Mouse (Mus musculus): ENCODE results near the gene Cask. TPM values are rescaled to one million over a fixed set of nuclear protein-coding genes. Genes with fewer than 3 reads are reported as not detected.
A peak's percentile ranks its signal among the peaks of the same experiment; 100 is the strongest.
"Not testable (repeated sequence)": the region's sequence is repeated elsewhere in the genome, so short reads cannot be mapped to it uniquely, and the experiment has no call there.

Gene Cask
- total RNA-seq (2021), result 10 to 100 TPM; 26.0 to 32.9 TPM
- long read RNA-seq, experiment 1, full-length matches to known transcripts, result 9 of 18 reads
- long read RNA-seq, experiment 1, partial matches to known transcripts, result 2 of 18 reads
- long read RNA-seq, experiment 1, other reads (novel, unspliced or antisense), result 7 of 18 reads
- long read RNA-seq, experiment 2, full-length matches to known transcripts, result 10 of 24 reads
- long read RNA-seq, experiment 2, partial matches to known transcripts, result 2 of 24 reads
- long read RNA-seq, experiment 2, other reads (novel, unspliced or antisense), result 12 of 24 reads

GRCm38 (mm10) chrX:13851285-13851684, at the start of gene Cask:
TSS of gene Cask (minus strand) at chrX:13851367.
- no peak for DNase-seq (ENCODE audit: low spot score in 2 of 2)

- DNase-seq (ENCODE audit: low spot score in 2 of 2), result no peak
Observed at GRCm38 (mm10) chrX:13889976-13890375, 38.8 kb upstream of the Cask start.

- DNase-seq (ENCODE audit: low spot score in 2 of 2), result no peak
Observed at GRCm38 (mm10) chrX:13884348-13884747, 33.2 kb upstream of the Cask start.

- no peak for DNase-seq (ENCODE audit: low spot score in 2 of 2)
Observed at GRCm38 (mm10) chrX:13881969-13882368, 30.8 kb upstream of the Cask start.

GRCm38 (mm10) chrX:13860145-13860544, 9.0 kb upstream of the Cask start:
- no peak for DNase-seq (ENCODE audit: low spot score in 2 of 2)

- DNase-seq (ENCODE audit: low spot score in 2 of 2), result no peak
Observed at GRCm38 (mm10) chrX:13859051-13859450, 7.9 kb upstream of the Cask start.

GRCm38 (mm10) chrX:13848473-13848872, 2.7 kb downstream of the Cask start:
- no peak for DNase-seq (ENCODE audit: low spot score in 2 of 2)

- no peak for DNase-seq (ENCODE audit: low spot score in 2 of 2)
Observed at GRCm38 (mm10) chrX:13847502-13847851, 3.7 kb downstream of the Cask start.

- peak; percentile 80 for DNase-seq (ENCODE audit: low spot score in 2 of 2)
Observed at GRCm38 (mm10) chrX:13846653-13847501, 4.3 kb downstream of the Cask start.

GRCm38 (mm10) chrX:13845858-13846652, 5.1 kb downstream of the Cask start:
- peak; percentile 31 to 32 for DNase-seq (ENCODE audit: low spot score in 2 of 2)

GRCm38 (mm10) chrX:13845141-13845857, 5.9 kb downstream of the Cask start:
- peak in 1 of 2 experiments; percentile 5 for DNase-seq (ENCODE audit: low spot score in 2 of 2)

GRCm38 (mm10) chrX:13822792-13823191, 28.4 kb downstream of the Cask start:
- no peak for DNase-seq (ENCODE audit: low spot score in 2 of 2)

- no peak for DNase-seq (ENCODE audit: low spot score in 2 of 2)
Observed at GRCm38 (mm10) chrX:13798754-13799153, 52.4 kb downstream of the Cask start.

GRCm38 (mm10) chrX:13765672-13766071, 85.5 kb downstream of the Cask start:
- no peak for DNase-seq (ENCODE audit: low spot score in 2 of 2)

- no peak for DNase-seq (ENCODE audit: low spot score in 2 of 2)
Observed at GRCm38 (mm10) chrX:13765024-13765423, 86.1 kb downstream of the Cask start.

GRCm38 (mm10) chrX:13757279-13758005, 93.7 kb downstream of the Cask start:
- no peak for DNase-seq (ENCODE audit: low spot score in 2 of 2)

- no peak for DNase-seq (ENCODE audit: low spot score in 2 of 2)
Observed at GRCm38 (mm10) chrX:13741110-13741509, 110.1 kb downstream of the Cask start.

GRCm38 (mm10) chrX:13730785-13731184, 120.4 kb downstream of the Cask start:
- not testable (repeated sequence) for DNase-seq (ENCODE audit: low spot score in 2 of 2)

GRCm38 (mm10) chrX:13729835-13730480, 121.2 kb downstream of the Cask start:
- no peak for DNase-seq (ENCODE audit: low spot score in 2 of 2)
